Mouse (Mus musculus) testis, adult 2 months (tissue): ENCODE data around the gene Olfr64.

ENCODE experiments used
- CTCF ChIP-seq: fragments of 200-500 bp; IDR thresholded peaks from 2 replicates; pipeline ENCODE4 v1.5.1; 2012; ENCODE audit warnings: low read depth, mild to moderate bottlenecking, inconsistent platforms, low read length, moderate library complexity; ENCODE audit not compliant: control insufficient read depth, insufficient read depth, insufficient replicate concordance
- POLR2A ChIP-seq: fragments of 200-500 bp; IDR thresholded peaks from 2 replicates; pipeline ENCODE4 v1.6.1; 2012; ENCODE audit warnings: low read depth, mild to moderate bottlenecking, inconsistent platforms, low read length, moderate library complexity; ENCODE audit not compliant: control insufficient read depth

- TF ChIP-seq CTCF (no peak), POLR2A (no peak)
Observed at GRCm38 (mm10) chr7:103915338-103915737, 21.1 kb upstream of the Olfr64 start.
